Mouse (Mus musculus) cerebellum, adult 2 months (tissue): ENCODE measurements at regions not wholly inside any gene's neighbourhood (a gene's known extent, or its start where the extent isn't known, plus 50 kb on each side); places are given as distances from the start of the nearest gene placed in this dataset.

ENCODE experiments used
- DNase-seq, 2 experiments: peaks; one replicate each; pipeline ENCODE4 v3.0.0; 2021
- H3K27ac ChIP-seq: fragments of 200-500 bp; 2 replicates; pipeline ENCODE4 v1.5.1; 2012; ENCODE audit warnings: low read length, control low read depth, inconsistent platforms; ENCODE audit not compliant: insufficient read depth
- H3K27me3 ChIP-seq: fragments of 200-500 bp; 2 replicates; pipeline ENCODE4 v1.6.1; 2012; ENCODE audit warnings: inconsistent platforms, mild to moderate bottlenecking, low read length, moderate library complexity; ENCODE audit not compliant: control insufficient read depth, insufficient read depth
- H3K4me1 ChIP-seq: fragments of 200-500 bp; 2 replicates; pipeline ENCODE4 v1.6.1; 2011; ENCODE audit warnings: low read length; ENCODE audit not compliant: control insufficient read depth, insufficient read depth
- H3K4me3 ChIP-seq: fragments of 200-500 bp; replicated peaks from 2 replicates; pipeline ENCODE3; 2011; ENCODE audit warnings: mild to moderate bottlenecking, low read depth, low read length, control low read depth; ENCODE audit not compliant: insufficient read depth
- CTCF ChIP-seq: fragments of 200-500 bp; IDR thresholded peaks from 2 replicates; pipeline ENCODE4 v1.5.1; 2011; ENCODE audit warnings: low read depth, mild to moderate bottlenecking, control low read depth, low read length, moderate library complexity, borderline replicate concordance; ENCODE audit not compliant: insufficient read depth
- POLR2A ChIP-seq: fragments of 200-500 bp; IDR thresholded peaks from 2 replicates; pipeline ENCODE4 v1.6.1; 2011; ENCODE audit warnings: low read length, control low read depth, borderline replicate concordance; ENCODE audit not compliant: insufficient read depth
- WGBS: fragments of 180-500 bp; shearing (Covaris S2); methylation state at CpG from one replicate; pipeline ENCODE4 v1.1.7; 2018; 5-methylcytosine and 5-hydroxymethylcytosine counted together

DNA sequence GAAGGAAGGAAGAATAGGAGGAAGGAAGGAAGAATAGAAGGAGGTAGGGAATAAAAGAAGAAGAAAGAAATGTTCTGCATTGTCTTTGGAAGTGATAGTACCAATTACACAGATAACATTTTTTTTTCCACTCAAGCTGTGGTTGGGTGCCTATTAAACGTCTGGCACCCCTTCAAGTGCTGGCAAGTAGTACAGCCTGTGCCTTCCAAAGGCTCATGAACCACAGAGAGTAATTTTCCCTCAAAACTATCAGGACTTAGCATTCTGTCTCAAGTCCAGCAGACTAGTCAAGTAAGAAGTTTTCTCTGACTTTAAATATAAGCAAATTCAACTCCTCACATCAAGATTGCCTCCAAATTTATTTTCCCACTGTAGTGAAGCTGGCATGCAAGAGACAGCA is 321.0 kb upstream of the Klf6 start:
- Histone ChIP-seq H3K27me3 (no peaks in the 10 kb centered on the region), H3K27ac (no peak overlapping the region), H3K4me3 (no peak overlapping the region), H3K4me1 (no peaks in the 10 kb centered on the region)
- DNase-seq = no peak
- WGBS = 0% methylated on average over 1 of the region's 1 CpGs
- TF ChIP-seq POLR2A = no peak
- no peak for TF ChIP-seq CTCF

DNA sequence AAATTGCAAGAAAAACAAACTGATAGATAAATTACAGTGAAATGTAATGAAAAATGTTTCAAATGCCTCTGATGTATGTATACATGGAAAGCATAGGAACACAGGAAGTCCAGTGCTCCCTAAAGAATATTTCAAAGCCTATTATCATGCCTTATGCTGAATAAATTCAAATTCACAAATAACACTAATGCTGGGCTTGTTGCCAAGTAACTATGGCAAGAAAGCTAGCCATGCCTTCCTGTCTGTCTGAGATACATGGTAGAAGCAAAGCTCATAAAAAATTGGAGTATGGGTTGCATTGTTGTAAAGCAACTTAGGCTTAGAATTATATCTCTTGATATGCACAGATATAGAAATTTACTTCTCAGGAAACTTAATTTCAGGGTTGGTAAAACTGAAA is 315.8 kb upstream of the Klf6 start:
- Histone ChIP-seq H3K4me3 (no peak overlapping the region), H3K4me1 (no peaks in the 10 kb centered on the region), H3K27ac (no peak overlapping the region), H3K27me3 (no peaks in the 10 kb centered on the region)
- no peak for DNase-seq
- TF ChIP-seq POLR2A (no peak), CTCF (no peak)

DNA sequence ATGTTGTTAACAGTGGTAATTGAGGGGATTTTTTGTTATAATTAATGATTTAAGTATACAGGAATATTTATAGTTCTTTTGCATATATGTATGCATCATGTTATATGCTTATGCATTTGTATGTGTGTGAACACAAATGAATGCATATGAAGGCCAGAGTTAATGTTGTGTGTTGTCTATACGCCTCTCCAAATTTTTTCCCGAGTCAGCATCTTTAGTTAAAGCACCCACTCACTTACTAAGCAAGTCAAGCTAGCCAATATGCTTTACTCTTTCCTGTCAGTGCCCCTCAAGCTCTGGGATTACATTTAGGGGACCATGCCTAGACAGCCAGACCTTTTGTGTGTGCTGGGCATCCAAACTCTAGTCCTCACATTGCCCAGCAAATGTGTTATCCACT is 315.3 kb upstream of the Klf6 start:
- WGBS = 88% methylated on average over 2 of the region's 2 CpGs
- no peak overlapping the region for H3K27ac ChIP-seq
- TF ChIP-seq CTCF = no peak
- TF ChIP-seq POLR2A = no peak
- H3K4me1 ChIP-seq = no peaks in the 10 kb centered on the region
- H3K4me3 ChIP-seq = no peak overlapping the region
- no peaks in the 10 kb centered on the region for H3K27me3 ChIP-seq
- DNase-seq = no peak

DNA sequence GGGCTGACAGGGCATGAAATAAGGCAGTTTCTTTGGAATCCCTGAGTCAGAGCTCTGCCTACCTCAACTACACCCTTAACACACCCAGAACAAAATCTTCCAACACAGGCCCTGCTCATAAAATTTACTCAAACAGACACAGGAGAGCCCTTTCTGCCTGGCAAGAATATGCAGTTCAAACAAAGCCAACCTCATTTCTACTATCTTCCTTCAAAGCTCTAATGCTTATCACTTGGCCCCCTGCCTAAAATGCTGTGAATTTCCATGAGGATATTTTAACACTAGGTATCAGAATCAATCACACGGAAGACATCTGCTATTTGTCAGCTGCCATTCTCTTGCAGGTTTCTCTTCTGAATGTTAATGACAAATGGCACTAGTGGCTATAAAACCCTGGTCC is 314.3 kb upstream of the Klf6 start:
- 30% methylated on average over 1 of the region's 1 CpGs for WGBS
- Histone ChIP-seq H3K4me1 (no peaks in the 10 kb centered on the region), H3K27ac (no peak overlapping the region), H3K27me3 (no peaks in the 10 kb centered on the region), H3K4me3 (no peak overlapping the region)
- TF ChIP-seq CTCF (no peak), POLR2A (no peak)
- DNase-seq = no peak

DNA sequence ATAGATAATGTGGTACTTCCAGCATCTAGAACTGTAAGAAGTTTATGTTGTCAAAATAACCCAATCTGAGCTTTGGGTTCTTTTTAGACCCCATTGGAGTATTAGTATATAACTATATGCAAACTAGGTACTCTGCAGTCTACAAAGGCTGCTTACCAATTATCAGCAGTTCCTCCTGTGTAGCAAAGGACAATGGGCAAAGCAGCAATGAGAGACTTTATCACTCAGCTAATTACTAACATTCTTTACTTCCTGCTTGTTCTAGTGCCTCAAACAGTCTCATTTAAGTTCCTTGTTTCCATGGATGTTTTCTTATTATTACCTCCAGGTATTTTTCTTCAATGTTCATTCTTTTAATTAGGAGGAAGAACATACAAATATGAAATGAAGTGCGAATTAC is 312.5 kb upstream of the Klf6 start:
- no peak overlapping the region for H3K27ac ChIP-seq
- H3K4me1 ChIP-seq = no peaks in the 10 kb centered on the region
- no peak for DNase-seq
- no peak overlapping the region for H3K4me3 ChIP-seq
- H3K27me3 ChIP-seq = no peaks in the 10 kb centered on the region
- 93% methylated on average over 1 of the region's 1 CpGs for WGBS
- TF ChIP-seq CTCF = no peak
- no peak for TF ChIP-seq POLR2A

DNA sequence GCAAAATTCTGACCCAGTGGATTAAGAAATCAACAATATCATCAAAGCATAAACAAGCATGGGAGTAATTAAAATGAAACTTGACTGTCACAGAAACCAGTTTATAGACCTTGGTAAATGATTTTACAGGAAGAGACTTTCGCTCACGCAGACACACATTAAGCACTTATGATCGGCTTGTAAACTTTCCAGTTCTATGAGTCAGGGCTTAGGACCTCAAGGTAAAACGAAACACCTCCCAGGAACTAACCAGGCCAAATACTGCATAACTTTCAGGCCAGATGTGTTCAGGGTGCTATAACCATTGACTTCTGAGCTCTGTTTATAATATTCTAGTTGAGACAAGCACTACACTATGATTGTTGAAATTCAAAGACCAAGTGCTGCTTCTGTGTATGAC is 312.1 kb upstream of the Klf6 start:
- no peak overlapping the region for H3K4me3 ChIP-seq
- DNase-seq = no peak
- 95% methylated on average over 4 of the region's 4 CpGs for WGBS
- H3K27ac ChIP-seq = no peak overlapping the region
- no peaks in the 10 kb centered on the region for H3K27me3 ChIP-seq
- H3K4me1 ChIP-seq = no peaks in the 10 kb centered on the region
- no peak for TF ChIP-seq POLR2A
- no peak for TF ChIP-seq CTCF

DNA sequence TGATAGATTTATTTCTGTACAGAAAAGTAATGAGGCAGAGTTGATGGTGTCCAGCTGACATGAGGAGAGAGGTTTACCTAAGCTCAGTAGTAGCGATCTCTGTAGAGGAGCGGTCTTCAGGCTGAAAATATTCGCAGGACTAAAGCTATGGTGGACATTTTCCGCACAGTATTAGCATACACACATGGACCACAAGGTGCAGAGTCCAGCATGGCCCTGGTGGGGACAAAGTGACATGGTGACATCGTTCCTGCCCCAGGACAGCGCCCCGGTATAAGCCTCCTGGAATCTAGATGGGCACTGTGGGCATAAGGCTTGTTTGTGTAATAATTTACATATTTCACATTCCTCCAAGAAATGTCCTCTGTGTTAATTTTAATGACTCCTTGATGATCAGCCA is 311.5 kb upstream of the Klf6 start:
- H3K4me3 ChIP-seq = no peak overlapping the region
- WGBS = 96% methylated on average over 7 of the region's 7 CpGs
- DNase-seq = no peak

DNA sequence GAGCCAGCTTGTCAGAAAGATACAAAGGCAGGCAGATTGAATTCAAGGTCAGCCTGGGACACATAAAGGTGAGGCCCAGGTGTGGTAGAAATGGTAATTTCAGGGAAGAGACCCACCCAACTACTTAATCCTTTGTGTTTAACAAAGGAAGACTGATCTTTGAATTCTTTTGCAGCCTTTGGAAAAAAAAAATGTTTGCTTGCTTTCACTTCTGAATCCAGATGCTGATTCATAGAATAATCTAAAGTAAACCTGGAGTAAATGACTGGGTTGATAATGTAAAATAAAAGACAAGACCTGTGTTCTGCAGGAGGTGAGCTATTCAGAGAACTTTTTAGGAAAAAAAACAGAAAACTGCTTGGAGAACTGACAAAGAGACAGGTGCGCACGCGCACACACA is 310.9 kb upstream of the Klf6 start:
- H3K27me3 ChIP-seq = no peaks in the 10 kb centered on the region
- H3K4me1 ChIP-seq = no peaks in the 10 kb centered on the region
- TF ChIP-seq POLR2A (no peak), CTCF (no peak)
- no peak overlapping the region for H3K27ac ChIP-seq
- 91% methylated on average over 3 of the region's 3 CpGs for WGBS
- no peak overlapping the region for H3K4me3 ChIP-seq
- no peak for DNase-seq

More for the DNA sequence above, 311.5 kb upstream of the Klf6 start:
- TF ChIP-seq POLR2A = no peak
- TF ChIP-seq CTCF = no peak
- H3K4me1 ChIP-seq = no peaks in the 10 kb centered on the region
- no peaks in the 10 kb centered on the region for H3K27me3 ChIP-seq
- no peak overlapping the region for H3K27ac ChIP-seq

DNA sequence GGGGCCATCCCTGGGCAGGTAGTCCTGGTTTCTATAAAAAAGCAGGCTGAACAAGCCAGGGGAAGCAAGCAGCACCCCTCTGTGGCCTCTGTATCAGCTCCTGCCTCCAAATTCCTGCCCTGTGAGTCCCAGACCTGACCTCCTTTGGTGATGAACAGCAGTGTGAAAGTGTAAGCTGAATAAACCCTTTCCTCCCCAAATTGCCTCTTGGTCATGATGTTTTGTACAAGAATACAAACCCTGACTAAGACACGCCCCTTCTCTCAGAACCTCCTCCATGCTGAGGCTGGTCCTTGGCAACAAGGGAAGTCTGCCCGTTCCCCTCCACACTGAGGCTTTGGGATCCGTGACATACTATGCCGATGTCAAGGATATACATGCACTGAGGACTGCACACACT is 310.2 kb upstream of the Klf6 start:
- Histone ChIP-seq H3K27me3 (no peaks in the 10 kb centered on the region), H3K4me3 (no peak overlapping the region), H3K27ac (no peak overlapping the region), H3K4me1 (no peaks in the 10 kb centered on the region)
- TF ChIP-seq POLR2A = no peak
- TF ChIP-seq CTCF = no peak
- no peak for DNase-seq
- whole genome bisulfite sequencing = 83% methylated on average over 4 of the region's 4 CpGs
